Mouse (Mus musculus) neutrophil, adult 5-6 weeks (primary cell): Measurements from ENCODE around the gene Calm5. TPM values are rescaled to one million over a fixed set of nuclear protein-coding genes. Genes with fewer than 3 reads are reported as not detected.
"Not testable (repeated sequence)": the region's sequence is repeated elsewhere in the genome, so short reads cannot be mapped to it uniquely, and the experiment has no call there.

Source experiments
- ATAC-seq: fragments of 151-379, 151-347 bp; 2 replicates; pipeline ENCODE4 v1.8.0; 2017; ENCODE audit warnings: mild to moderate bottlenecking, moderate TSS enrichment; ENCODE audit not compliant: insufficient number of reproducible peaks, poor library complexity, low FRiP score, severe bottlenecking; ENCODE audit errors: extremely low read depth
- total RNA-seq: library from RNA; stranded (forward); fragments of 200-1000 nt; gene quantifications from 2 replicates; pipeline ENCODE4 v1.2.3, GENCODE M21; 2017

Gene Calm5
- total RNA-seq, 1 experiment from 2014 or later, result not detected

DNA sequence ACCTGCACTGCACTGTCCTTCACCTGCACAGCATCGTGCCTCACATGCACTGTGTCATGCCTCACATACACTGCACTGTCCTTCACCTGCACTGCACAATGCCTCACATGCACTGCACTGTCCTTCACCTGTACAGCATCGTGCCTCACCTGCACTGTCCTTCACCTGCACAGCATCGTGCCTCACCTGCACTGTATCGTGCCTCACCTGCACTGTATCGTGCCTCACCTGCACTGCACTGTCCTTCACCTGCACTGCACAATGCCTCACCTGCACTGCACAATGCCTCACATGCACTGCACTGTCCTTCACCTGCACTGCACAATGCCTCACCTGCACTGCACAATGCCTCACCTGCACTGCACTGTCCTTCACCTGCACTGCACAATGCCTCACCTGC, 44.2 kb downstream of the Calm5 start:
- not testable (repeated sequence) for ATAC-seq

DNA sequence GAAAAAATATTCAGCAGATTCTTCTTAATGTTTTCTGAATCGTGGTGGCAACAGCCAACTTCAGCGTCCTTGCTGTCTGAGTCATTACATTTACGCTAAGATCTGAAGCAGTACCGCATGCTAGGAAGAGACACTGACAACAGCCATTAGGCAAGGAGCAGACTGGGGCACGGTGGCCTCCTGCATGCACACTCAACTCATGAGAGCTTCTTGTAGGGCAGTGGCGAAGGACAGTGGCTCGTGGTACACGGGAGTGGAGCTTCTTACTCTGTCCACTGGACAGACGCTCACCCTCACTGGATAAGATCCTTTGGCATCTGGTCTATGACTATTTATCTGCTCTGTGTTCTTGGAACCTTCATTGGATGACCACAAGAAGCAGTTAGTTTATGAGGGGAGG, 45.3 kb downstream of the Calm5 start:
- ATAC-seq, result no peak

Other genes with a start within 250 kb of the Calm5 start
- 82.4 and 83.3 TPM in 2 replicates for gene Fam208b, start 243.1 kb upstream of the Calm5 start, total RNA-seq
- 48.0 and 49.1 TPM in 2 replicates for gene Asb13, start 220.1 kb upstream of the Calm5 start, total RNA-seq
- gene Calml3, start 49.9 kb upstream of the Calm5 start, total RNA-seq, result 14.0 and 15.9 TPM in 2 replicates
- gene Calm4, start 16.4 kb upstream of the Calm5 start, total RNA-seq, result not detected in 2 replicates
- 32.8 and 40.9 TPM in 2 replicates for gene Net1, start 64.0 kb downstream of the Calm5 start, total RNA-seq
- not detected in 2 replicates for gene Tubal3, start 64.1 kb downstream of the Calm5 start, total RNA-seq
- gene Ucn3, start 91.2 kb downstream of the Calm5 start, total RNA-seq, result not detected in 2 replicates
- not detected in 2 replicates for gene Akr1c14, start 194.8 kb downstream of the Calm5 start, total RNA-seq